Mouse (Mus musculus) megakaryocyte-erythroid progenitor cell, adult 5-6 weeks (primary cell): ENCODE measurements around the gene Zfp108. TPM values are rescaled to one million over a fixed set of nuclear protein-coding genes. Genes with fewer than 3 reads are reported as not detected.
"Not testable (repeated sequence)": the region's sequence is repeated elsewhere in the genome, so short reads cannot be mapped to it uniquely, and the experiment has no call there.

Experiments used
- ATAC-seq: replicated peaks from 2 replicates; pipeline ENCODE4 v1.8.0; 2016; ENCODE audit warnings: mild to moderate bottlenecking, inconsistent platforms; ENCODE audit not compliant: severe bottlenecking, poor library complexity, low FRiP score, low TSS enrichment
- total RNA-seq, 2 experiments: library from RNA; stranded (forward) in 1 of 2; stranded (reverse) in 1 of 2; fragments of 200-1000, 215-1000 nt in 1 of 2; fragments of >200 nt in 1 of 2; fragmentation: Nextera tagmentation in 1 of 2; gene quantifications; 2 replicates each; pipeline ENCODE4 v1.2.3; 2014 to 2017

Gene Zfp108
- total RNA-seq (2014; fragmentation: Nextera tagmentation) (0.67 and 1.8 TPM in 2 replicates), total RNA-seq (2017) (1.4 TPM in 1 of 2 replicates, not detected in the other)

DNA sequence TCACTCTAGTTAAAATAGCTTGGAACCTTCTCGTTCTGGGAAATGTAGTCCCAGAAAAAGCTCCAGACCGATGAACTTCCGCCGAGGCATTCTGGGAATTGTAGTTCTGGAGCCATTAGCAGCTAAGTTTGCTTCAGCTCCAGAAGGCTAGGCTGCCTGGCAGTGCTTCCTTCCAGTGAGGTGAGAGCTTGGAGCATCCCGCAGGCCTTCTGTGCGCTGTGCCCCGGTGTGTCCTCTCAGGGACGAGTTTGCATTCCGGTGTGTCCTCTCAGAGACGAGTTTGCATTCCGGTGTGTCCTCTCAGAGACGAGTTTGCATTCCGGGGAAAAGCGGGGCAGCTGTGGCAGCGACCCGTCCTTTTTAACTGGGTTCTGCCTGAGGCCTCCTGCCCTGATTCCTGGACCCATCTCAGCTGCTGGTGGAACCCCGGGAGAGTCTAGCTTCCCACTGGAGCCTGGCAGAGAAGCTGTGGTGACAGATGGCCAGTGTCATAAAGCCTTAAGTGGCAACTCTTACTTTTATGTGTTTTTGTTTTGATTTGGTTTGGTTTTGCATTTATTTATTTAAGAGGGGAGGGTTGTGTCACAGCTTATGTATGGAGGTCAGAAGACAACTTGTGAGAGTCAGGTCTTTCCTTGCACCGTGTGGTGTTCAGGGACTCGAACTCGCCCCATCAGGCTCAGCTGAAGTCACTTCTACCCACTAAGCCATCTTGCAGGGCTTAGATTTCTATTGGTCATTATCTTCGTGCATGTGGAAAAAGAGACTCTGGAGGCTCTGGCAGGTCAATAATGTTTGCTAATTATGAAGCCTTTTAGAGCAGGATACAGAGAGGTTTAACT lies at the start of gene Zfp108:
Gene Zfp108 (plus strand): TSS at position 162 of the 842 bp plus-strand sequence.
- ATAC-seq = peak; percentile 94

DNA sequence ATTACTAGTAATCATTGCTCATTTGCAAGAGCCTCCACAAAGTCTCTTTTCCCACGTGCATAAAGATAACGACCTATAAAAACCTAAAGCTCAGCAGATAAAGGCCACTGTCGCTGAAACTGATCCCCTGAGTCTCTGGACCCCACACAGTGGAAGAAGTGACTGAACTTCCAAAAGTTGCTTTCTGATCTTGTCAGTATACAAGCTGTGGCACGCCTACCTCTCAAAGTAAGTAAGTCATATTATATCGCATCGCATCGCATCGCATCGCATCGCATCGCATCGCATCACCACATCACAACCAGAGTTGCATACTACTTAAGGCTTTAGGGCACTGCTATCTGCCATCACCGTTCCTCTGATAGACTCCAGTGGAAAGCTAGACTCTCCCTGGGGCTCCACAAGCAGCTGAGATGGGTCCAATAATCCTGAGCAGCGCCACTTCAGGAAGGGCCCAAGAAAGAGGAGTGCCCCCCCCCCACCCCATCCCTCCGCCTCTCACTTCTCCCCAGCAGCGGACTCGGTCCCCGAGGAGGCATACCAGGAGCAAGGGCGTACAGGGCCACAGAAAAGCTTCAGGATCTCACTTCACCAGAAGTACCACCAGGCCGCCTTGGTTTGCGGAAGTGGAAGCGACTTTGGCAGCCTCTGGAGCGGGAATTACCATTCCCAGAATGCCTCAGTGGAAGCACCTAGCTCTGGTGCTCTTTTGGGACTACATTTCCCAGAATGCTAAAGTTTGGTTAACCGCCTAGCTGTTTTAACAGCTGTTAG lies 46.9 kb upstream of the Zfp108 start:
- ATAC-seq = peak; percentile 89

DNA sequence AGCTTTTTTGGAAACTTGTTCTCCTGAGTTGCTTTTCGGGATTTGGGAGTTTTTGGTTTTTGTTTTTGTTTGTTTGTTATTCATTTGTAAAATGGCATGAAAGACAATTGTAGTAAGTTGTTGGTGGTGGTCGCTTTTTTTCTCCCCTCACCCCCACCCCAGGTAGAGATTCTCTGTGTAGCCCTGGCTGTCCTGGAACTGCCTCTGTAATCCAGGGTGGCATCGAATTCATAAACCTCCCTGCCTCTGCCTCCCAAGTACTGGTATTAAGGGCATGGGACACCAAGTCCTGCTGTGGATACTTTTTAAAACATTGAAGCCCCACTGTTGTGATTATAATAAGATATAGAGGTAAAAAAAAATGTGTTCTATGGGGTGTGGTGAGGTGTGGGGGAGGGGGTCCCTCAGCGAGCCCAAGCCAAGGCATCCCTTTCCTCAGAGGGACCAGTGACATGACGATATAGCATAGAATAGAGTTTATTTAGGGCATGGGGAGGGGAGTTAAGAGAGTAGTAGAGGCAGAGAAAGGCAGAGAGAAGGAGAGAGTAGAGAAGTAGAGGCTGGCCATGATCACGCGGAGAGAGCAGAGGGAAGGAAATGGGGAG lies 46.2 kb upstream of the Zfp108 start:
- ATAC-seq = no peak

DNA sequence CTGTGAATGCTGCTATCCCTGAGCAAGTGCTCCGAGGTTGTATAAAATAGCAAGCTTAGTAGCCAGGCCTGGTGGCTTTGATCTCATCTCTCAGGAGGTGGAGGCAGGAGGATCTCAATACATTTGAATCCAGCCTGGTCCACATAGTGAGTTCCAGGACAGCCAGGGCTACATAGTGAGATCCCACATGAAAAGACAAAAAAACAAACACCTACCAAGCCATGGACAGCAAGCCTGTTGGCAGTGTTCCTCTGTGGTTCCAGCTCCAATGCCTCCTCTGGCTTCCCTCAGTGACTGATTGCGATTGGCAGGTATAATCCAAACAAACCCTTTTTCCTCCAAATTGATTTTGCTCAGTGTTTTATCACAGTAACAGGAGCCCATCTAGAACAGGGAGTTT lies 44.3 kb upstream of the Zfp108 start:
- no peak for ATAC-seq

DNA sequence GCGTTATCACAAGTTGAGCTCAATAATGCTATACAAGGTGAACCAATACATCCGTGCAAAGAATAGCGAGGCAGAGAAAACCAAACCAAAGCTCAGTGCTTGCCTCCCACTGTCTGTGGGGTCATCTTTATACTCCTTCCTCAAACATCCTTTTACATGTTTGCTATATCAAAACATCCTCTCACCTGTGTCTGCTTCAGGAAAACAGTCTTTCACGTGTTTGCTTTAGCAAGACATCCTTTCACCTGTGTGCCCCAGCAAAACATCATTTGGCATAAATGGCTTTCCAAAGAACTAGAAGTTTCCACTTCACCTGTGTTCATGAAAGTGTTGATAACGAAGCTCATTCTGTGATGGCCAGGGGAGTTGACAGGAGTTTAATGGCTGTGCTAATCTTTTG lies 43.3 kb upstream of the Zfp108 start, which contains the start of gene Zfp111:
Gene Zfp111 (minus strand): TSS at position 101 of the 400 bp plus-strand sequence.
- no peak for ATAC-seq

DNA sequence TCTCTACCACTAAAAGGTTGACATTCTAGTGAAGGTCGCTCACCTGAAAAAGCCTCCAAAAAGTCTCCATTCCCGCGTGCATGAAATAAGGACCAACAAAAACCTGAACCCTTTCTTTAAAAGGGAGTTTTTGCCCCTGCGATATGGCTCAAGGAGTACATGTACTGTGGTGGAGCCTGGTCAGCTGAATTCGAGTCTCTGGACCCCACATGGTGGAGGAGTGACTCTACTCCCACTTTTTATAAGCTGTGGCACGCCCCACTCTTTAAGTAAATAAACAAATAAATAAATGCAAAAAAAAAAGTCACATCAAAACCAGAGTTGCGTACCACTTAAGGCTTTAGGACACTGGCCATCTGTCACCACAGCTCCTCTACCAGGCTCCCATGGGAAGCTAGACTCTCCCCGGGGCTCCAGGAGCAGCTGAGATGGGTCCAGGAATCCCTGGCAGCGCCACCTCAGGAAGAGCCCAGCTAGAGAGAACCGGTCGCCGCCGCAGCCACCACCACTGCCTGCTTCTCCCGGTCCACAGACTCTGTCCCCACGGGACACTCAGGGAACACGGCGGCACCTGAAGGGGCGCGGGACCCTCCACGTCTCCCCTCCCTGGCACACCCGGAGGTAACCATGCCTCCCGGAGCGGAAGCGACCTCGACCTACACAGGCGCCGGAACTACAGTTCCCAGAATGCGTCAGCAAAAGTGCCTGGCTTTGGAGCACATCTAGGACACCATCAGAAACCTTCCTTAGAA lies 17.4 kb upstream of the Zfp108 start, which contains the start of gene Zfp109:
Gene Zfp109 (minus strand): TSS at position 521 of the 752 bp plus-strand sequence.
- peak; percentile 98 for ATAC-seq

DNA sequence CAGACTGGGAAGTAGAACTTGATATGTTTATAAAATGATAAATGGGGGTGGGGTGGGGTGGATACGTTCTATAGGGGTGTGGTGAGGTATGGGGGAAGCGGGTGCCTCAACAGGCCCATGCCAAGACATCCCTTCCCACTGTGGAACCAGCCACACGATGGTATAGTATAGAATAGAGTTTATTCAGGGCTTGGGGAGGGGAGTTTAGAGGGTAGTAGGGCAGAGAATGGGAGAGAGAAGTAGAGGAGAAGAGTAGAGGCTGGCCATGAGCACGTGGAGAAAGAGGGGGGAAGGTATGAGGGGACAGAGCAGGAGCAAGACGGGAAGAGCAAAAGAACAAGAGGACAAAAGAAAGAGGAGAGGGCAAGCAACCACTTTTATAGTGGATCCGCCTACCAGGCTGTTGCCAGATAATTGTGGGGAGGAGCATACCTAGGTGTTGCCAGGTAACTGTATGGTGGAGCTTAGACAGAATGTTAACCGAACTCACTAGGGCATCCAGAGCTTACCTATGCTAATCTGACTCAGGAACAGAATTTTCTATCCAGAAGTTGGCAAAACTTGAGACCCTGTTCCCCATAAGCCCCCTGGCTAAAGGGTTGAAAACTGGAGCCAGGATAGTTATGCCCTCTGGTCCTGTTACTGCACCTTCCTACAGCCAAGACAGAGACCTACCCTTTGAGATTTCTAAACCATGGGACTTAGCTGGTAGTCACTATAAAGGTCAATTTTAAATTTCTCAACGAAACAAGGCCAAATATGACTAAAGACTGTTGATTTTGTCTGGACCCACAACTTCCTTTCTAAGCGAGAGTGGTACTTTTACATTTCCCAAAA lies 597 bp upstream of the Zfp108 start:
- ATAC-seq = no peak

DNA sequence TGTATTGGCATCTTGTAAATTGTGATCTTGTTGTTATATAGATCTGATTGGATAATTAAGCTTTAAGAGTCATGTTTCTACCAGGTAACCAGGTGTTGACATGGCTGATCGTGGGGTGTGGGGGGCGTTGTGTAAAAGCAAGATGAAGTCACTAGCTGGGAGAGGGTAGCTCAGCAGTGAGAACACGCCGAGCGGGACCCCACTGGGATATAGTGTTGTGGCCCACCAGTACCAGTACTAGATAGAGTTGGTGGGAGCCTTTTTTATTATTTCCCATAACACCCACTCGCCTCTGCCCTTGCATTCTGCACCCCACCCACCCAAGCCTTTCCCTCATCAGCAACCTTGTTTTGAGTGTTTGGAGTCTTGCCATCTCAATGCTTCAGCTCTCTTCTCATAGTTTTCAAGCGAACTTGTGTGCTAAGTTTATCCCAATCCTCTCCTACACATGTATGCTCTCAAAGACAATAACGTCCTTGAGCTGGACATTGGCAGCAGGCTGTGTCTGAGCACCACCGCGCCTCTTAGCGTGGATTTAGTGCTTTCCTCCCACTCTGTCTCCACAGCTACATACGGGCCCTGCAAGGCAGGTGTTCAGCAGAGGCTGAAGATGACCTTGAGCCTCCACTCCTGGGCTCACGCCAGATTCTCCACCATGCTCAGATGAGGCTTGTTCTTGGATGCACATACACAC lies 4.9 kb downstream of the Zfp108 start:
- ATAC-seq = no peak

DNA sequence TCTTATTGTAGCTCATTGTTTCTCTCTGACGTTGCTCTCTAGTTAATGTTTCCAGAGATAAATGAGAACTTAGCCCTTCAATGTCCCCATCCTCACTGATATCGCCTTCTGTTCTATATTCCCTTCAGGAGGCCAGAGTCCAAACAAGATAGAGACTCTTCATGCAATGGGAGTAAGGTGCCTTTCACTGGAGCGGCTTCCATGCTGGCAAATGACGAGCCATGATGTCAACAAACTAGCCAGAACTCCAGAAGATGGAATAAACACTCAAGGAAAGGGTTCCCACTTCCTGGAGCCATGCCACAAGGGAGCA lies 5.4 kb downstream of the Zfp108 start:
- ATAC-seq = no peak

DNA sequence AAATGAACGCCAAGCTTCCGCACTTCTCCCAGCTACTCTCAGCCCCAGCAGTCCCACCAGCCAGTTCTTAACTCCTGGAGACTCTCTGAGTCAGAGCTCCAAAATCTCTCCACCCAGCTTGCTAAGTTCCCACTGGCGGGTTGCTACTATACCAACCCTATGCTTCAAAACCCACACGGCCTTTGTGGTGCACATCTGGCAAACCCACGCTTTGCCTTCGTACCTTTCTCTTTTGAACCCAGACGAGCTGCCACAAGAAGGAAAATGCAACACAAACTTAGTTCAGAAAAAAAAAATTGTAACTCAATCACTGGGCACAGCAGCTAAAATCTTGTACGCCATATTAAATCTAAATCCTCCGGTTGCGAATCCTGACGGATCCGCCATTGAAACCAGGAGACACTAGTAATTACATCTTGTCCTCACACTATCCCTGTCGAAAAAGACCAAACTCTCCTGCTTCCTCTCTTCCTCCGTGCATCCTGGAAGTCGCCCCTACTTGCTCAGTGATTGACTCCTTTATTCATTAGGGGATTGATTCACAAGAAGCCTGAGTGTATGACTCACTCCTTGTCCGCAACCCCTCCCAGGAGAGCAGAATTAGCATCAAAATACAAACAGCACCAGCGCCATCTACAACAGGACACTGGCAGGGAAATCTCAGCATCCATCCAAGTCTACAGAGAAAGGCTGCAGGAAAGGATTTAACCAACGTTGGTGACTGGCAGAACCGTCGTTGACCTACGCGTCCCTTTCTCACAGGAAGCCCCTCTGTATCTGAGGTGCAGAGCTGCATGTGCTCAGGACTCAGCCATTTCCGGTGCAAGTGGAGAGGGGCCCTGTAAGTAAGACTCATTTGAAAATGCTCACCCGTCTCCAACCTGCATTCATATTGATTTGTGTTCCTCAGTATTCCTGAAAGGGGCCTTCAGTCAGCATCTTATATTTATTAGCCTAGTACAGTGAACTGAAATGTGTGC lies 13.9 kb downstream of the Zfp108 start:
- no peak for ATAC-seq

DNA sequence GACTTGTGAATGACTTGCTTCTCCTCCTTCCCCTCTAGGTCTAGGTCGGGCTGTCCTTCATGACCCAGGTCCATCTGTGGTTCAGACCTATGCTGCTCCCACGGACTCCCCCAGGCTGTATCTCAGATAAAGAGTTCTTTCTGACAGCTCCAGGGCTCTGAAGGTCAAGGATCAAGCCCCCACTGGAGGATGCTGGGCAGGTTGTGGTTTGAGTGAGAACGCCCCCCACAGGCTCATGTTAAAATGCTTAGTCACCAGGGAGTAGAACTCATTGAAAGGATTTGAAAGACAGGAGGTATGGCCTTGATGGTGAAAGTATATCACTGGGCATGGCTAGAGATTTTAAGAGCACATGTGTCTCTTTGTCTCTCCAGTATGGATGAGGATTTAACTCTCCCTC lies 14.7 kb downstream of the Zfp108 start:
- ATAC-seq = no peak

DNA sequence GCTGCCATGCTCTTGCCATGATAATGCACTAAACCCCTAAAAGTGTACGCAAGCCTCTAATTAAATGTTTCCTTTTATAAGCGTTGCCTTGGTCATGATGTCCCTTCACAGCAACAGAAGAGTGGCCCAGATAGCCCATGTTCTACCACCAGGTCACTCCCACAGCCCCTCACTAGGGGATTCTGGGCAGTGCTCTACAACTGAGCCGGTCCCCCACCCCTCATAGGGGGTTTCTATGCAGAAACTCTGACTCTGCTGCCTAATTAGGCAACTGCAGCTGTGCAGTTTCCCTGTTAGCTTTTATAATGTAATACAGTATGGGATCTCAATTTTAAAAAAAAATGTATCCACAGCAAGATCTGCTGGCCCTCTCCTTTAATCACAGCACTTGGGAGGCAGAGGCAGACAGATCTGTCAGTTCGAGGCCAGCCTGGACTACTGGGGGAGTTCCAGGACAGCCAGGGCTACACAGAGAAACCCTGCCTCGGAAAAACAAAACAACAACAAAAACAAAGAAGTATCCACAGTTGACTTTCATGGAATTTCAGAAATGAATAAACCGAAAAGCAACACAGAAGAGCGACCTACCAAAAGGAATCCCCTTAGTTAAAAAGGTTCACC lies 15.2 kb downstream of the Zfp108 start:
- no peak for ATAC-seq

DNA sequence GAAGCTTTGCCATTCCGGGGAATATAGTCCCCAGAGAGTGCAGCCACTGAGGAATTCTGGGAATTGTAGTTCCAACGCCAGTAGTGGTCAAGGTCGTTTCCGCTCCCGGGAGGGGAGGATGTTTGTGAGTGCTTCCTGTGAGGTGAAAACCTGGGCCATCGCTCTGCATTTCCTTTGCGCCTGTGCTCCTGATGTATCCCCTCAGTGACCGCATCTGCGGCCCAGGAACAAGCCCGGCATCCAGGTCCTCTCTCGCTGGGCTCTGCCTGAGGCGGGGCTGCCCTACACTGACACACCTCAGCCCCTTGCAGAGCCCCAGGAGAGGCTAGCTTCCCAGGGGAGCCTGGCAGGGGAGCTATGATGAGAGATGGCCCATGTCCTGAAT lies 15.7 kb downstream of the Zfp108 start, which contains the start of gene Zfp93:
Gene Zfp93 (plus strand): TSS at position 133 of the 385 bp plus-strand sequence.
- peak; percentile 80 for ATAC-seq

DNA sequence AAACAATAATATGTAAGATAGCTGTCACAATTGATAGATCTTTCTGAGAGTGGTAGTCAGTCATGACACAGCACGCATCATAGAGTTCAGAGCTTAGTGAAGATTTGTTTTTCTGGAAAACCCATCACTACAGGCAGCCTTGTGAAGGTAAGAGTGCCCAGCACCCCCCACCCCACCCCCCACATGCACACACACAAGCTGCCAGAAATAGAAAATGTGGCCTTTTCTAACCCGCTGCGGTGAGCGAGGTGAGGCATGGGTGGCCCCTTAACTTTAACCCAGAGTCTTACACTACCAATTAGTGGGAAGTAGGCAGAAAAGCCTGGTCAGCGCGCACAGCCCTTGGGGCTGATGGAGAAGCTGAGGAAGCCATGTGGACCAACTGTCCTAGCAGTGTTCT lies 16.6 kb downstream of the Zfp108 start:
- no peak for ATAC-seq

DNA sequence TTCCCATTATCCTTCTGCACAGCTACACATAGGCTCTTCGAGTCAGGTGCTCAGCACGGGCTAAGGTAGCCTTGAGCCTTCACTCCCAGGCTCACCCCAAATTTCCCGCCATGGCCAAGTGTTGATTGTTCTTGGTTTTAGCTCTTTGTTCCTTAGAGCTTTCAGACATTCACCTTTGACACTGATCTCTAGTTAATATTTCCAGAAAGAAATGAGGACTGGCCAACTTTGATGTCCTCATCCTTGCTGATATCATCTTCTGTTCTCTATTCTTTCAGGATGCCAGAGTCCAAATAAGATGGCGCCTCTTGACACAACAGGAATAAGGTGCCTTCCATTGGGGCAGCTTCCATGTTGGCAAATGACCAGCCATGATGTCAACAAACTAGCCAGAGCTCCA lies 19.9 kb downstream of the Zfp108 start:
- ATAC-seq = no peak

DNA sequence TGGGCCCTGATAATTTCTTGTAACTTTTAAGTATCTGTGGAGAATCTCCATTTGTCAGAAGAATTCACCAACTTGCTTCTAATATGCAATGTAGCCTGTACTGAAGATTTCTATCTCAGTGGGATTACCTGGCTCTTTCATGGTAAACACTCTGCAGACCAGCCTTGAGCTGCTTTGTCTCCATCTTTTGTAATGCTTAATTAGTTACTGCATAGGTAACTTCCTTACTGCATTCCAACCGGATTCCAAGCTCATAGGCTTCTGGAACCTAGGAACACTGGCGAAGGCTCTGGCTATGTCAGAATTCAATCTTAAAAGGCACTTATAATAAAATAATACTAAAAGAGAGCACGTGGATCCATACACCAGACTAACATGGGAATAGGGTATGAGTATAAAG lies 24.2 kb downstream of the Zfp108 start:
- not testable (repeated sequence) for ATAC-seq
